Mouse (Mus musculus) forebrain, embryonic 16.5 days (tissue): ENCODE data around the gene Wdr60. TPM values are rescaled to one million over a fixed set of nuclear protein-coding genes. Genes with fewer than 3 reads are reported as not detected.

Experiments used
- ATAC-seq: fragments of 200-750 bp; cut with Nextera tagmentation; 2 replicates; pipeline ENCODE4 v1.8.0; 2017; ENCODE audit warnings: mild to moderate bottlenecking, moderate library complexity
- H3K27ac ChIP-seq: fragments of 300-500 bp; sonication (generic); 2 replicates; pipeline ENCODE4 v1.5.1; 2014; ENCODE audit warnings: low read length, control low read depth
- H3K27me3 ChIP-seq: fragments of 300-500 bp; sonication (generic); replicated peaks from 2 replicates; pipeline ENCODE4 v1.6.1; 2014; ENCODE audit warnings: low read length; ENCODE audit not compliant: control insufficient read depth, insufficient read depth
- H3K36me3 ChIP-seq: fragments of 300-500 bp; sonication (generic); 2 replicates; pipeline ENCODE4 v1.6.1; 2014; ENCODE audit not compliant: control insufficient read depth, insufficient read depth
- H3K4me1 ChIP-seq: fragments of 300-500 bp; sonication (generic); replicated peaks from 2 replicates; pipeline ENCODE4 v1.6.1; 2014; ENCODE audit warnings: low read length; ENCODE audit not compliant: control insufficient read depth, insufficient read depth
- H3K4me2 ChIP-seq: fragments of 300-500 bp; sonication (generic); 2 replicates; pipeline ENCODE4 v1.6.1; 2014; ENCODE audit warnings: mild to moderate bottlenecking, low read length, control low read depth
- H3K4me3 ChIP-seq: fragments of 300-500 bp; sonication (generic); replicated peaks from 2 replicates; pipeline ENCODE4 v1.5.1; 2014; ENCODE audit warnings: mild to moderate bottlenecking, low read length, control low read depth
- H3K9ac ChIP-seq: fragments of 300-500 bp; sonication (generic); replicated peaks from 2 replicates; pipeline ENCODE4 v1.6.1; 2014; ENCODE audit warnings: low read depth, low read length, control low read depth
- H3K9me3 ChIP-seq: fragments of 300-500 bp; sonication (generic); 2 replicates; pipeline ENCODE4 v1.6.1; 2016; ENCODE audit warnings: low read length; ENCODE audit not compliant: control insufficient read depth
- WGBS: fragments of 180-500 bp; shearing (Covaris S2); extraction: QIAGEN DNeasy Blood & Tissue Kit; methylation state at CpG from one replicate; pipeline ENCODE4 v1.1.7; 2014; 5-methylcytosine and 5-hydroxymethylcytosine counted together
- polyA plus RNA-seq: library from polyadenylated mRNA; unstranded; fragments of >200 nt; fragmentation: Nextera tagmentation; extraction: Ambion mirVana; gene quantifications from 2 replicates; pipeline ENCODE4 v1.2.1, GENCODE M21; 2015

Gene Wdr60
- polyA plus RNA-seq, 1 experiment from 2014 or later = 18.5 TPM

- Histone ChIP-seq H3K9me3 (no peaks in the 10 kb centered on the region), H3K9ac (no peak overlapping the region), H3K36me3 (no peaks in the 10 kb centered on the region; the same call in 1 of the 2 replicates), H3K4me3 (no peak overlapping the region), H3K27ac (no peak overlapping the region), H3K4me2 (no peak overlapping the region), H3K4me1 (no peaks in the 10 kb centered on the region), H3K27me3 (no peaks in the 10 kb centered on the region)
- no peak for ATAC-seq
- 87% methylated on average over 3 of the region's 3 CpGs for WGBS
These were observed 24.0 kb downstream of the Wdr60 start for GRCm38 (mm10) chr12:116238803-116239202.

DNA sequence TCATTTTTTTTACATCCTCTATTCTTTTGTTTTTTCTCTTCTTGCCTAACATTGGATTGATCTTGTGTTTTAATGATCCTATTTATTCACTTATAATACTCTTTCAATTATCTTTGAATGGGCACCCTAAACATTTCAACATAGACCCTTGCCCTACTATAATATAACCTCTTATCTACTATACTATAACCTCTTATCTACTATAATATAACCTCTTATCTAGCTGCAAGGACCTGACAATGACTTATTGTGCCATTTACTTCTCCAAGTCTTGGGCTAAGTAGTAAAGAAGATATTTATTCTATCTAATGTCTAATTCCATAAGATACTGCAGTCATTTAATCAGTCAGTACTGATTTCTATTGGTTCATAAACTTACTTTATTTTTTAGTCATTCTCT lies 24.5 kb downstream of the Wdr60 start:
- H3K4me1 ChIP-seq = no peaks in the 10 kb centered on the region
- H3K4me2 ChIP-seq = no peak overlapping the region
- no peak for ATAC-seq
- H3K36me3 ChIP-seq = no peaks in the 10 kb centered on the region; the same call in 1 of the 2 replicates
- no peak overlapping the region for H3K27ac ChIP-seq
- no peaks in the 10 kb centered on the region for H3K9me3 ChIP-seq
- H3K4me3 ChIP-seq = no peak overlapping the region
- no peak overlapping the region for H3K9ac ChIP-seq
- H3K27me3 ChIP-seq = no peaks in the 10 kb centered on the region

DNA sequence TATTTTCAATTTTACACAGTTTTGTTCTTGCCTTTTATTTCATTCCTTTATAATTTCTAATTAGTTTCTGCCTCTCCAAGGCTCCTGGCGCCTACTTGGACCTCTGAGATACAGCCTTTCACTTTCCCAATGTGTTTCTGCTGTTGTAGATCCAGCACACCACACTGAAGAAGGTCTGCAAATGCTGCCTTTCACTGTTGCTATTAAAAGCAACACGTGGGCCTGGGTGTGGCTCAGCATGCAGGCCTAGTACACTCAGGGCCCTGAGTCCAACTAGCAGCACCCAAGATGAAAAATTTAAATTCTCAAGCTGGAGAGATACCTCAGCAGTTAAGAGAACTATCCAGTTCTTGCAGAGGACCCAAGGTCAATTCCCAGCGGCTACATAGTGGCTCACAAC lies 26.2 kb downstream of the Wdr60 start:
- Histone ChIP-seq H3K27ac (no peak overlapping the region), H3K9ac (no peak overlapping the region), H3K36me3 (no peaks in the 10 kb centered on the region; the same call in 1 of the 2 replicates), H3K4me1 (no peaks in the 10 kb centered on the region), H3K4me2 (no peak overlapping the region), H3K27me3 (no peaks in the 10 kb centered on the region), H3K9me3 (no peaks in the 10 kb centered on the region), H3K4me3 (no peak overlapping the region)
- no peak for ATAC-seq
- WGBS = 84% methylated on average over 3 of the region's 3 CpGs

- H3K9me3 ChIP-seq = no peaks in the 10 kb centered on the region
- H3K27ac ChIP-seq = no peak overlapping the region
- no peak overlapping the region for H3K4me3 ChIP-seq
- no peak overlapping the region for H3K9ac ChIP-seq
- no peaks in the 10 kb centered on the region for H3K27me3 ChIP-seq
- no peaks in the 10 kb centered on the region for H3K4me1 ChIP-seq
- 91% methylated on average over 4 of the region's 4 CpGs for WGBS
- no peak overlapping the region for H3K4me2 ChIP-seq
- no peaks in the 10 kb centered on the region for H3K36me3 ChIP-seq
- no peak for ATAC-seq
These were observed 27.5 kb downstream of the Wdr60 start for GRCm38 (mm10) chr12:116235356-116235755.

DNA sequence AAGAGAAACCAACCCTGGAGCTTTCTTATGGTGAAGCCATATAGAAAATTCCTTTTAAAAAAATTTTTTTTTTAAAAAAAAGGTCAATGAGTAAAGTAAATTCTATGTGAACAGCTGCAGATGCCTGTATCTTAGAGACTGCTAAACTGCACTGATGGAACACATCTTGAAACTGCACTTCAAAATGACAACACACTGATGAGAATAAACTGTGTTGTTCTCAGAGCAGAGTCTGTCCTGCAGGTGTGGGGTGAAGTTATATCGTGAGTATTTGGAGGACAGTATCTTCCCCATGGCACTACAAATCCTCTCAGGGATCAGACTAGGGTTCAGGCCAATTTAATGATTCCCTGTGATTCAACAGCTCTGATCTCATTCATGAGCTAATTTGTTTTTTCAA lies 30.8 kb downstream of the Wdr60 start:
- WGBS = 86% methylated on average over 1 of the region's 1 CpGs
- H3K4me1 ChIP-seq = no peaks in the 10 kb centered on the region
- H3K9me3 ChIP-seq = no peaks in the 10 kb centered on the region
- H3K4me3 ChIP-seq = no peak overlapping the region
- no peak overlapping the region for H3K27ac ChIP-seq
- H3K27me3 ChIP-seq = no peaks in the 10 kb centered on the region
- H3K9ac ChIP-seq = no peak overlapping the region
- H3K4me2 ChIP-seq = no peak overlapping the region
- ATAC-seq = no peak
- H3K36me3 ChIP-seq = no peaks in the 10 kb centered on the region

- Histone ChIP-seq H3K9me3 (no peaks in the 10 kb centered on the region), H3K4me2 (no peak overlapping the region), H3K27me3 (no peaks in the 10 kb centered on the region), H3K4me3 (no peak overlapping the region), H3K36me3 (no peaks in the 10 kb centered on the region), H3K9ac (no peak overlapping the region), H3K4me1 (no peaks in the 10 kb centered on the region), H3K27ac (no peak overlapping the region)
- 69% methylated on average over 12 of the region's 12 CpGs for WGBS
- no peak for ATAC-seq
These were observed 31.2 kb downstream of the Wdr60 start for GRCm38 (mm10) chr12:116231612-116232011.

- H3K27me3 ChIP-seq = no peaks in the 10 kb centered on the region
- no peak overlapping the region for H3K4me2 ChIP-seq
- 81% methylated on average over 3 of the region's 3 CpGs for WGBS
- no peaks in the 10 kb centered on the region for H3K9me3 ChIP-seq
- no peaks in the 10 kb centered on the region for H3K4me1 ChIP-seq
- peaks cover 5% of the 10 kb centered on the region for H3K36me3 ChIP-seq
- H3K4me3 ChIP-seq = no peak overlapping the region
- ATAC-seq = no peak
- no peak overlapping the region for H3K9ac ChIP-seq
- H3K27ac ChIP-seq = no peak overlapping the region
These were observed 33.4 kb downstream of the Wdr60 start for GRCm38 (mm10) chr12:116229451-116229850.

GRCm38 (mm10) chr12:116226289-116227057 lies 36.3 kb downstream of the Wdr60 start:
- no peak overlapping the region for H3K27ac ChIP-seq
- H3K4me3 ChIP-seq = no peak overlapping the region
- H3K4me2 ChIP-seq = no peak overlapping the region
- H3K36me3 ChIP-seq = peaks cover 12% of the 10 kb centered on the region
- WGBS = 91% methylated on average over 10 of the region's 10 CpGs
- H3K9me3 ChIP-seq = no peaks in the 10 kb centered on the region
- H3K27me3 ChIP-seq = no peaks in the 10 kb centered on the region
- no peaks in the 10 kb centered on the region for H3K4me1 ChIP-seq
- ATAC-seq = no peak
- no peak overlapping the region for H3K9ac ChIP-seq

DNA sequence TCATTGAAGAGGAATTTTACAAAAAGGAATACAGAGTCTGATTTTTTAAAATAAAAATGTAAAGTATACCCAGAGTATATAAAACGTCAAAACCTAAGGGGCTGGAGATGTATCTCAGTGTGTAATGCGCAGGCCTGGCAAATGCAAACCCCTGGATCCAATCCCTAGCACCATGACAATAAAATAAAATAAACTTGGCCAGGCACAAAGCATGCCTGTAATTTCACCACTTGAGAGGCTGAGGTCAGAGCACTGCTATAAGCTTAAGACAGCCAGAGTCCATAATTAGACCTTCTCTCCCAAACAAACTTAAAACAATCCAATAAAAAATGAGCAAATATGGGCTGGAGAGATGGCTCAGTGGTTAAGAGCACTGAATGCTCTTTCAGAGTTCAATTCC lies 39.7 kb downstream of the Wdr60 start:
- no peaks in the 10 kb centered on the region for H3K9me3 ChIP-seq
- no peak overlapping the region for H3K4me2 ChIP-seq
- H3K9ac ChIP-seq = no peak overlapping the region
- H3K4me3 ChIP-seq = no peak overlapping the region
- no peaks in the 10 kb centered on the region for H3K4me1 ChIP-seq
- H3K27ac ChIP-seq = no peak overlapping the region
- H3K27me3 ChIP-seq = no peaks in the 10 kb centered on the region
- WGBS = 97% methylated on average over 2 of the region's 2 CpGs
- no peak for ATAC-seq
- peaks cover 15% of the 10 kb centered on the region for H3K36me3 ChIP-seq

DNA sequence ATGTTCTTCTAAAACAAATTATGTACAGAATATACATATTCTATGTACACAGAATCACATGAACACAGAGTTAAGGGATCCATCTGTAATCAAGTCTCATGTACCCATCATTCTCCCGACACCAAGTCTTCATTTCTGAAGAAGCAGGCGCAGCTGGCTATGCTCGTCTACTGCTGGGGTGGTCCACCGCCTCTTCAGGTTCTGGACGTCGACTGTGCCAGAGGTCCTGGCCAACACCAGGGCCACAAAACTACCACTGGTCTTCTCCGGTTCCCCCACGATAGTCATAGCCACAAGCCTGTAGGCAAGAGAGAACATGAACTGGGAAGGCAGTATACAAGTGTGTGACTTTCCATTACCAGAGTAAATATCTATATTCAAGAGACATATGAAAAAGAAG lies 55.3 kb downstream of the Wdr60 start:
- WGBS = 94% methylated on average over 8 of the region's 8 CpGs
- Histone ChIP-seq H3K9ac (no peak overlapping the region), H3K27ac (no peak overlapping the region), H3K27me3 (no peaks in the 10 kb centered on the region), H3K9me3 (no peaks in the 10 kb centered on the region), H3K4me1 (0 out of 2 replicates have a peak, but pooled peaks cover 2% of the 10 kb centered on the region), H3K36me3 (peaks cover 5% of the 10 kb centered on the region), H3K4me2 (no peak overlapping the region), H3K4me3 (no peak overlapping the region)
- ATAC-seq = no peak
